ENCODE assay signal across 36 mouse cellular contexts in genomic region chr5:104244261-104244660, GRCm38 (mm10). TPM values are rescaled to one million over a fixed set of nuclear protein-coding genes. Genes with fewer than 3 reads are reported as not detected.
"Had no signal": no experiment of that assay in that cellular context is flagged by ENCODE, and none has a peak within 500 bp of the region (broad histone marks: within the 10 kb centered on the region; RNA-seq: fewer than 3 reads in every experiment).

No protein-coding gene starts in this region.

- ATAC-seq: hindbrain, embryonic 16.5 days; hindbrain, postnatal 0 days; inflammation-experienced regulatory T-cells, adult 6 months had no signal

- H3K9me3 ChIP-seq: heart, embryonic 10.5 days; heart, embryonic 12.5 days; heart, embryonic 13.5 days; heart, embryonic 15.5 days; hindbrain, embryonic 10.5 days; hindbrain, embryonic 12.5 days; hindbrain, embryonic 13.5 days; hindbrain, embryonic 15.5 days; kidney, embryonic 15.5 days had no signal

- H3K27me3 ChIP-seq: heart, embryonic 12.5 days; heart, embryonic 13.5 days; heart, embryonic 15.5 days; hindbrain, embryonic 12.5 days; hindbrain, embryonic 13.5 days; hindbrain, embryonic 15.5 days; kidney, embryonic 15.5 days had no signal

- H3K4me2 ChIP-seq: heart, embryonic 11.5 days; heart, embryonic 12.5 days; heart, embryonic 13.5 days; heart, embryonic 15.5 days; hindbrain, embryonic 12.5 days; hindbrain, embryonic 13.5 days; hindbrain, embryonic 14.5 days; hindbrain, embryonic 15.5 days; kidney, embryonic 15.5 days had no signal

- H3K36me3 ChIP-seq: heart, embryonic 10.5 days; heart, embryonic 12.5 days; heart, embryonic 13.5 days; heart, embryonic 15.5 days; hindbrain, embryonic 10.5 days; hindbrain, embryonic 12.5 days; hindbrain, embryonic 13.5 days; hindbrain, embryonic 15.5 days; kidney, embryonic 15.5 days had no signal

- H3K27ac ChIP-seq: heart, embryonic 10.5 days; heart, embryonic 13.5 days; heart, embryonic 15.5 days; hindbrain, embryonic 10.5 days; hindbrain, embryonic 12.5 days; hindbrain, embryonic 13.5 days; hindbrain, embryonic 14.5 days; hindbrain, embryonic 15.5 days; hindbrain, postnatal 0 days; kidney, embryonic 15.5 days; kidney, postnatal 0 days; layer of hippocampus, adult 2 months; left cerebral cortex, adult 2 months had no signal

- H3K9ac ChIP-seq: heart, embryonic 12.5 days; heart, embryonic 13.5 days; heart, embryonic 15.5 days; hindbrain, embryonic 12.5 days; hindbrain, embryonic 13.5 days; hindbrain, embryonic 14.5 days; hindbrain, embryonic 15.5 days; kidney, embryonic 15.5 days had no signal

- H3K4me1 ChIP-seq: heart, embryonic 10.5 days; heart, embryonic 12.5 days; heart, embryonic 13.5 days; heart, embryonic 15.5 days; hindbrain, embryonic 10.5 days; hindbrain, embryonic 12.5 days; hindbrain, embryonic 13.5 days; hindbrain, embryonic 15.5 days had no signal

- DNase-seq: heart, postnatal 10 days; heart, postnatal 14 days; heart, postnatal 36 days; heart, postnatal 4 days; kidney, adult 11 months; kidney, adult 18-20 months; kidney, adult 2 months; kidney, adult 8-10 months; kidney, adult 9 months; kidney, postnatal 10 days; kidney, postnatal 14 days; kidney, postnatal 25 days; kidney, postnatal 36 days; kidney, postnatal 4 days; layer of hippocampus, adult 9-11 months; layer of hippocampus, postnatal 36 days had no signal

- H3K4me3 ChIP-seq: heart, embryonic 10.5 days; heart, embryonic 12.5 days; heart, embryonic 13.5 days; heart, embryonic 15.5 days; hindbrain, embryonic 10.5 days; hindbrain, embryonic 12.5 days; hindbrain, embryonic 13.5 days; hindbrain, embryonic 15.5 days; kidney, embryonic 15.5 days; layer of hippocampus, adult 2 months; left cerebral cortex, adult 2 months had no signal

RNA-seq across cellular contexts. Expression of gene Dmp1, which starts 41.8 kb away (rescaled TPM):
- polyA plus RNA-seq: heart, embryonic 11.5 days; heart, embryonic 12.5 days; heart, embryonic 14.5 days; inflammation-experienced regulatory T-cells, adult 6 months; kidney, adult 2 months; kidney, embryonic 14.5 days had no signal

RNA-seq across cellular contexts. Expression of gene Ibsp, which starts 54.7 kb away (rescaled TPM):
- polyA plus RNA-seq: heart, embryonic 10.5 days; heart, embryonic 11.5 days; heart, embryonic 12.5 days; heart, embryonic 14.5 days; heart, postnatal 0 days; hindbrain, embryonic 12.5 days; hindbrain, embryonic 14.5 days; inflammation-experienced regulatory T-cells, adult 6 months; kidney, adult 2 months; kidney, embryonic 14.5 days; kidney, postnatal 0 days had no signal
